Mouse (Mus musculus) lung, postnatal 14 days (tissue): ENCODE results near the gene Rtn4.
"Not testable (repeated sequence)": the region's sequence is repeated elsewhere in the genome, so short reads cannot be mapped to it uniquely, and the experiment has no call there.

Experiments used
- DNase-seq: peaks from one replicate; pipeline ENCODE4 v3.0.0; 2021

The Rtn4 gene

GRCm38 (mm10) chr11:29692683-29693272, at the start of gene Rtn4:
Rtn4 (plus strand) TSS chr11:29692947.
- DNase-seq: peak; percentile 96

GRCm38 (mm10) chr11:29644421-29644820, 48.3 kb upstream of the Rtn4 start:
- DNase-seq: no peak

GRCm38 (mm10) chr11:29645411-29646066, 47.2 kb upstream of the Rtn4 start:
- no peak for DNase-seq

GRCm38 (mm10) chr11:29647568-29648319, 45.0 kb upstream of the Rtn4 start:
- DNase-seq: no peak

GRCm38 (mm10) chr11:29655381-29655780, 37.4 kb upstream of the Rtn4 start:
- not testable (repeated sequence) for DNase-seq

- no peak for DNase-seq
These were observed 32.0 kb upstream of the Rtn4 start for GRCm38 (mm10) chr11:29660740-29661139.

GRCm38 (mm10) chr11:29667634-29668033, 25.1 kb upstream of the Rtn4 start:
- DNase-seq: no peak

- DNase-seq: no peak
These were observed 23.0 kb upstream of the Rtn4 start for GRCm38 (mm10) chr11:29669706-29670105.

- no peak for DNase-seq
These were observed 19.4 kb upstream of the Rtn4 start for GRCm38 (mm10) chr11:29673359-29673758.

GRCm38 (mm10) chr11:29676718-29677117, 16.0 kb upstream of the Rtn4 start:
- no peak for DNase-seq

GRCm38 (mm10) chr11:29679942-29680341, 12.8 kb upstream of the Rtn4 start:
- DNase-seq: no peak

GRCm38 (mm10) chr11:29680771-29681170, 12.0 kb upstream of the Rtn4 start:
- DNase-seq: no peak

GRCm38 (mm10) chr11:29684272-29684671, 8.5 kb upstream of the Rtn4 start:
- no peak for DNase-seq

GRCm38 (mm10) chr11:29686176-29686575, 6.6 kb upstream of the Rtn4 start:
- no peak for DNase-seq

- no peak for DNase-seq
These were observed 1.2 kb upstream of the Rtn4 start for GRCm38 (mm10) chr11:29691556-29691955.

GRCm38 (mm10) chr11:29692111-29692682, 550 bp upstream of the Rtn4 start:
- DNase-seq: peak; percentile 19

GRCm38 (mm10) chr11:29693576-29694410, 1.0 kb downstream of the Rtn4 start:
- peak; percentile 88 for DNase-seq

- no peak for DNase-seq
These were observed 2.0 kb downstream of the Rtn4 start for GRCm38 (mm10) chr11:29694754-29695153.

GRCm38 (mm10) chr11:29702721-29703120, 10.0 kb downstream of the Rtn4 start:
- DNase-seq: peak; percentile 6

- DNase-seq: no peak
These were observed 12.5 kb downstream of the Rtn4 start for GRCm38 (mm10) chr11:29705263-29705662.

GRCm38 (mm10) chr11:29706845-29707244, 14.1 kb downstream of the Rtn4 start:
- no peak for DNase-seq

- DNase-seq: no peak
These were observed 16.8 kb downstream of the Rtn4 start for GRCm38 (mm10) chr11:29709512-29709911.

- no peak for DNase-seq
These were observed 21.4 kb downstream of the Rtn4 start for GRCm38 (mm10) chr11:29714114-29714513.
